Mouse (Mus musculus) embryonic facial prominence, embryonic 13.5 days (tissue): ENCODE data around the gene Kcnj1. TPM values are rescaled to one million over a fixed set of nuclear protein-coding genes. Genes with fewer than 3 reads are reported as not detected.

Experiments
- ATAC-seq: fragments of 200-750 bp; cut with Nextera tagmentation; 2 replicates; pipeline ENCODE4 v1.8.0; 2017; ENCODE audit warnings: low read depth; ENCODE audit not compliant: insufficient number of reproducible peaks, insufficient read depth, low FRiP score, low TSS enrichment
- H3K27ac ChIP-seq: fragments of 300-500 bp; sonication (generic); 2 replicates; pipeline ENCODE4 v1.5.1; 2015; ENCODE audit warnings: moderate library complexity, mild to moderate bottlenecking, inconsistent platforms
- H3K27me3 ChIP-seq: fragments of 300-500 bp; sonication (generic); 2 replicates; pipeline ENCODE4 v1.6.1; 2015; ENCODE audit warnings: mild to moderate bottlenecking, inconsistent platforms
- H3K36me3 ChIP-seq: fragments of 300-500 bp; sonication (generic); 2 replicates; pipeline ENCODE4 v1.6.1; 2015; ENCODE audit warnings: mild to moderate bottlenecking, inconsistent platforms
- H3K4me1 ChIP-seq: fragments of 300-500 bp; sonication (generic); 2 replicates; pipeline ENCODE4 v1.6.1; 2015; ENCODE audit warnings: inconsistent platforms
- H3K4me2 ChIP-seq: fragments of 300-500 bp; sonication (generic); 2 replicates; pipeline ENCODE4 v1.6.1; 2015; ENCODE audit warnings: moderate library complexity, mild to moderate bottlenecking, inconsistent platforms
- H3K4me3 ChIP-seq: fragments of 300-500 bp; sonication (generic); 2 replicates; pipeline ENCODE4 v1.5.1; 2015; ENCODE audit warnings: mild to moderate bottlenecking, inconsistent platforms
- H3K9ac ChIP-seq: fragments of 300-500 bp; sonication (generic); 2 replicates; pipeline ENCODE4 v1.6.1; 2015; ENCODE audit warnings: mild to moderate bottlenecking, inconsistent platforms
- H3K9me3 ChIP-seq: fragments of 300-500 bp; sonication (generic); 2 replicates; pipeline ENCODE4 v1.6.1; 2016; ENCODE audit warnings: inconsistent platforms
- WGBS: fragments of 180-500 bp; shearing (Covaris S2); methylation state at CpG from one replicate; pipeline ENCODE4 v1.1.7; 2015; ENCODE audit warnings: mixed read lengths; 5-methylcytosine and 5-hydroxymethylcytosine counted together
- polyA plus RNA-seq: library from polyadenylated mRNA; unstranded; fragments of >200 nt; fragmentation: Nextera tagmentation; extraction: Ambion mirVana; gene quantifications from 2 replicates; pipeline ENCODE4 v1.2.1, GENCODE M21; 2015

The Kcnj1 gene
- polyA plus RNA-seq, 1 experiment from 2014 or later: not detected

DNA sequence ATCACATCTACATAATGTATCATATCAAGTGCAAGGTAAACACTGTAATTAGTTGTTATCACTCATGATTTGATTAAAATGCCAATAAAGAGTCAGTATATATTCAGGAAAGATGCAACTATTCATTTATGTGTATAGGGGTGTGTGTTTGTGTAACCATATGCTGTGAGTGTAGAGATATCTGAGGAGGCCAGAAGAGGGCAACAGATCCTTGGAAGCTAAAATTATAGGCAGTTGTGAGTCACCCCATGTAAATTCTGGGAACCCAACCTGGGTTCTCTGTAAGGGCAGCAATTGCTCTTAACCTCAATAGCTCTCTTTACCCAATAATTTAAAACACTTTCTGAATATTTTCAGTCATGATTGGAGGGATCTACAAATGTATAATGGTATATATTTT, 48.4 kb downstream of the Kcnj1 start:
- ATAC-seq: no peak
- Histone ChIP-seq H3K9me3 (no peaks in the 10 kb centered on the region), H3K27ac (no peak overlapping the region), H3K4me1 (peaks cover 12% of the 10 kb centered on the region), H3K4me3 (no peak overlapping the region), H3K36me3 (peaks cover 28% of the 10 kb centered on the region), H3K9ac (no peak overlapping the region), H3K27me3 (no peaks in the 10 kb centered on the region), H3K4me2 (no peak overlapping the region)

DNA sequence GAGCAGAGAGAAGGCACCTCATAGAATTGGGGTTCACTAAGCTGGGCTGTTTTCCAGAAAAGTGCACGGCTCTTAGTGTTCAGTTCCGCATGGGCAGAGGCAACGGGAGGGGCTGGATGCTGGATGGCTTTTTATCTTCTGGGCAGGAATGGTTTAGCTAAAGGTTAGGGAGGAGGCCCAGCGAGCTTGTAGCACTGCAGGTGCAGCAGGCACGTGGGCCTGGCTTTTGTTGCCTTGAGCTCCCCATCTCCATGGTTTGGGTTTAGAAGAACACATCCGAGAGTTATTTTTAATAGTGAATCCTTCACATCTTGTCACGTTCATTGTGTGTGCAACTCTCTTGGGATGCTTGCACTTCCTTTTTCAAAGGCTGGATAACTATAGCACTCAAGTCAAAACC, 53.0 kb downstream of the Kcnj1 start:
- no peak overlapping the region for H3K9ac ChIP-seq
- H3K27me3 ChIP-seq: no peaks in the 10 kb centered on the region
- 75% methylated on average over 7 of the region's 7 CpGs for WGBS
- no peak overlapping the region for H3K4me2 ChIP-seq
- no peak overlapping the region for H3K4me3 ChIP-seq
- peaks cover 37% of the 10 kb centered on the region for H3K36me3 ChIP-seq
- no peak for ATAC-seq
- no peak overlapping the region for H3K27ac ChIP-seq
- H3K9me3 ChIP-seq: no peaks in the 10 kb centered on the region
- no peaks in the 10 kb centered on the region for H3K4me1 ChIP-seq

DNA sequence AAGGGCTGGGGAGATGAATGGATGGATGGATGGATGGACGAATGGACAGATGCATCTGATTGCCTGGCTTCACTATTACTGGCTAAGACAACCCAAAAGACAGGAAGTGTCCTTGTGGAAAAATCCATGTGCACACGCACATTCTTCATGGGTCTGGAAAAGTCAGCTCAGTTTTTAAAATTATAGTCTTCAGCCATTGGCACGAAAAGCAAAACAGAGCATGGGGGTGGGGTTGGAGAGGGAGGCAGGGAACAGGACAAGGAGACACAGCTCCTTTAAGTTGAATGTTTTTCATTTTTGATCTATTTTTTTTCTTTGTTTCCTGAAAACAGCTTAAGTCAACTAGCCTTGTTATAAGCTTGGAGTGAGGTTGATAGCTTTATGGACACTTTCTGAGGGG, 58.8 kb downstream of the Kcnj1 start:
- Histone ChIP-seq H3K9me3 (no peaks in the 10 kb centered on the region), H3K27me3 (no peaks in the 10 kb centered on the region), H3K36me3 (peaks cover 10% of the 10 kb centered on the region), H3K9ac (no peak overlapping the region), H3K27ac (no peak overlapping the region), H3K4me2 (no peak overlapping the region), H3K4me3 (no peak overlapping the region), H3K4me1 (peaks cover 32% of the 10 kb centered on the region)
- 59% methylated on average over 3 of the region's 3 CpGs for WGBS
- ATAC-seq: no peak

DNA sequence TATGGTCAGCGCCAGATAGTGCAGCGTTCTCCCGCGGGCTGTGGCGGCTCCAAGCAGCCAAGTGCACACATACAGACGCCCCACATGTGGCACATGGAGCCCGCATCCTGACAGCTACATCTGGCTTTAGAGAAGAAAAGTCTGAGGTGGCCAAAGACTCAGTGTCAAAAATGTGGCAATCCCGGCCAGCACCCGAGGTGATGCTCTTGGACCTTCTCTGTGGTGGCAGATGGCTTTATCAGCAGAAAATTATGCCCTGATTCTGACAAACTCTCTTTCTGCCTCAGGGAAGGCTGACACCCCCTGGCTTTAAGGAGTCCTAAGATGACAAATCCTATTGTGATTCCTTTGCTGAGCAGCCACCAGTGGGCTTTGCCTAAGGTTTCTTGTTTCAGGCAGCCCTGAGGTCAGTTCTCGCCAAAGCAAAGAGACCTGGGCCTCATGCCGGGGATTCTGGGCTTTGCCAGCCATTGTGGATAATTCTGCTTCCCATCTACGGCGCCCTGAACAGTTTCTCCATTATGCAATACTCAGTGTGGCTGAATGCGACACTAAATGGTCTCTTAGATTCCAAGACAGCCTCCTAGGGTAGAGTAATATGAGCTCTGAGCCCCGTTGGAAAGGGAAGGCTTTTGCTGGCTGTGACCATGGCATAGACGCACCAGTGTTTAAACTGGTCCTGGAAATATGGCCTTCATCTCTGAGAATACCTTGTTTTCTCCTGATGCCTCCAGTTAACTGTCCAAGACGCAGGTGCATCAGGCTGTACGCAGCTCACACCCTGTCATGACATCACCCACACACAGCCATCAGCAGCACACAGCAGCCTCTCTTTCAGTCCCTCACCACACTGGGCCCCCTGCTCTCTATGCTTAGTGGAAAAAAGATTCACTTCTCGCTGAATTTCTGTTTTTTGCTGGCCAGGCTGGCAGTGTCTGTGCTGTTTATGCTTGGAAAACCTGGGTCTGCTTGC, 62.2 kb downstream of the Kcnj1 start:
- H3K27me3 ChIP-seq: no peaks in the 10 kb centered on the region; the same call in 1 of the 2 replicates
- 56% methylated on average over 19 of the region's 19 CpGs for WGBS
- no peaks in the 10 kb centered on the region for H3K9me3 ChIP-seq
- no peak overlapping the region for H3K4me3 ChIP-seq
- peaks cover 4% of the 10 kb centered on the region; the same call in 1 of the 2 replicates for H3K36me3 ChIP-seq
- no peak overlapping the region for H3K4me2 ChIP-seq
- ATAC-seq: peak; percentile 52; the same call in 1 of the 2 replicates
- H3K9ac ChIP-seq: no peak overlapping the region
- peak overlapping the region; percentile 76 for H3K27ac ChIP-seq
- peaks cover 39% of the 10 kb centered on the region for H3K4me1 ChIP-seq

DNA sequence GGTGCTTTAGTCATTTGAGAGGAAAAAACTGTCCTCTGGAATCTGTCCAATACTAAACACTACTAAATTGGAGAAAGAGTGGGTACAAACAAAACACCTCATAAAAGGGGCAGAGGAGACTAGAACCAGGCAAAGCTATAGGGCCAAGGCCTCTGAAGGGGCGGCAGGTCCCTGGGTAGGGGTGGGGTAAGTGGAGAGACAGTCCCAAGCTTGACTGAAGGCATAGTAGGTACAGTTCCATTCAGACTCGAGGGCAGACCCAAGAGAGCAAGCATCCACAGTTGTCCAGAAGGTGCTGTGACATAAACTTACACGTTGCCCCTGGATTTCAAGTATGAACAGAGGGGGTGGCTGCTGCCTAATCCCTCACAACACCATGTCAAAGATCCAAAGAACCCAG, 70.8 kb downstream of the Kcnj1 start:
- peaks cover 20% of the 10 kb centered on the region for H3K4me1 ChIP-seq
- no peak overlapping the region for H3K4me2 ChIP-seq
- H3K27ac ChIP-seq: peak overlapping the region; percentile 80
- H3K36me3 ChIP-seq: peaks cover 19% of the 10 kb centered on the region; the same call in 1 of the 2 replicates
- WGBS: 57% methylated on average over 3 of the region's 3 CpGs
- no peak overlapping the region for H3K4me3 ChIP-seq
- ATAC-seq: no peak
- no peaks in the 10 kb centered on the region for H3K9me3 ChIP-seq
- no peaks in the 10 kb centered on the region for H3K27me3 ChIP-seq
- H3K9ac ChIP-seq: no peak overlapping the region

- H3K4me2 ChIP-seq: no peak overlapping the region
- H3K9me3 ChIP-seq: no peaks in the 10 kb centered on the region
- H3K4me1 ChIP-seq: peaks cover 20% of the 10 kb centered on the region
- peak overlapping the region; percentile 80 for H3K27ac ChIP-seq
- H3K36me3 ChIP-seq: peaks cover 19% of the 10 kb centered on the region; the same call in 1 of the 2 replicates
- no peak; the same call in 1 of the 2 replicates for ATAC-seq
- H3K4me3 ChIP-seq: no peak overlapping the region
- whole genome bisulfite sequencing: 16% methylated on average over 6 of the region's 6 CpGs
- no peak overlapping the region for H3K9ac ChIP-seq
- H3K27me3 ChIP-seq: no peaks in the 10 kb centered on the region
Measured at GRCm38 (mm10) chr9:32443817-32444216, 71.5 kb downstream of the Kcnj1 start.

- peaks cover 20% of the 10 kb centered on the region for H3K4me1 ChIP-seq
- H3K9me3 ChIP-seq: no peaks in the 10 kb centered on the region
- H3K4me2 ChIP-seq: no peak overlapping the region
- ATAC-seq: no peak
- WGBS: 58% methylated on average over 6 of the region's 6 CpGs
- H3K27ac ChIP-seq: peak overlapping the region; percentile 80
- H3K36me3 ChIP-seq: peaks cover 19% of the 10 kb centered on the region; the same call in 1 of the 2 replicates
- H3K27me3 ChIP-seq: no peaks in the 10 kb centered on the region
- no peak overlapping the region for H3K9ac ChIP-seq
- H3K4me3 ChIP-seq: no peak overlapping the region
Measured at GRCm38 (mm10) chr9:32444453-32445201, 72.3 kb downstream of the Kcnj1 start.

DNA sequence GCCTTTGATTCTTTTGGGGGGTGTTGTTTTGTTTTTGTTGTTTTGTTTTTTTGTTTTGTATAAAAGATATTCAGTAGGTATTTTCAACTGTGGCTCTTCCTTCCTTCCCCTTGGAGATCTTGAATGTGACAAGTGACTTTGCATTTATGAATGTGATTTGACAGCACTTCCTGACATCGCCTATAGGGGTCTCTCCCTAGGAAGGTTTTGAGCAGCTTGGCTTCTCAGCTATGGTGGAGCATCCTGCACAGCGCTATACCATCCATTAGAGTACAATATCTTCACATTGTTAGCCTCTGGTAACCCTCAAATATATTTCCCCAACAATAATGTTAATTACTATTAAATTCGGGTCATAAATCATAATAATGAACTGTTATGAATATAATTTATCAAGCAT, 73.5 kb downstream of the Kcnj1 start:
- peaks cover 20% of the 10 kb centered on the region for H3K4me1 ChIP-seq
- H3K4me2 ChIP-seq: no peak overlapping the region
- WGBS: 69% methylated on average over 3 of the region's 3 CpGs
- no peak overlapping the region for H3K4me3 ChIP-seq
- no peaks in the 10 kb centered on the region for H3K9me3 ChIP-seq
- H3K27ac ChIP-seq: no peak overlapping the region
- peaks cover 17% of the 10 kb centered on the region; the same call in 1 of the 2 replicates for H3K36me3 ChIP-seq
- no peak for ATAC-seq
- H3K9ac ChIP-seq: no peak overlapping the region
- H3K27me3 ChIP-seq: no peaks in the 10 kb centered on the region

GRCm38 (mm10) chr9:32448766-32449165, 76.5 kb downstream of the Kcnj1 start:
- Histone ChIP-seq H3K36me3 (peaks cover 6% of the 10 kb centered on the region; the same call in 1 of the 2 replicates), H3K4me1 (peaks cover 25% of the 10 kb centered on the region)
- 81% methylated on average over 5 of the region's 5 CpGs for WGBS

More at GRCm38 (mm10) chr9:32448766-32449165, 76.5 kb downstream of the Kcnj1 start:
- no peak overlapping the region for H3K9ac ChIP-seq
- H3K4me2 ChIP-seq: no peak overlapping the region
- ATAC-seq: no peak
- no peak overlapping the region for H3K4me3 ChIP-seq
- H3K27ac ChIP-seq: no peak overlapping the region
- no peaks in the 10 kb centered on the region for H3K27me3 ChIP-seq
- no peaks in the 10 kb centered on the region for H3K9me3 ChIP-seq
